Mouse (Mus musculus): Measurements from ENCODE around the gene Gpa33. TPM values are rescaled to one million over a fixed set of nuclear protein-coding genes. Genes with fewer than 3 reads are reported as not detected.
A peak's percentile ranks its signal among the peaks of the same experiment; 100 is the strongest.

Gpa33 gene
- 34.3 and 35.6 TPM in 2 replicates for polyA plus RNA-seq (2015; fragmentation: Nextera tagmentation; extraction: Ambion mirVana)

DNA sequence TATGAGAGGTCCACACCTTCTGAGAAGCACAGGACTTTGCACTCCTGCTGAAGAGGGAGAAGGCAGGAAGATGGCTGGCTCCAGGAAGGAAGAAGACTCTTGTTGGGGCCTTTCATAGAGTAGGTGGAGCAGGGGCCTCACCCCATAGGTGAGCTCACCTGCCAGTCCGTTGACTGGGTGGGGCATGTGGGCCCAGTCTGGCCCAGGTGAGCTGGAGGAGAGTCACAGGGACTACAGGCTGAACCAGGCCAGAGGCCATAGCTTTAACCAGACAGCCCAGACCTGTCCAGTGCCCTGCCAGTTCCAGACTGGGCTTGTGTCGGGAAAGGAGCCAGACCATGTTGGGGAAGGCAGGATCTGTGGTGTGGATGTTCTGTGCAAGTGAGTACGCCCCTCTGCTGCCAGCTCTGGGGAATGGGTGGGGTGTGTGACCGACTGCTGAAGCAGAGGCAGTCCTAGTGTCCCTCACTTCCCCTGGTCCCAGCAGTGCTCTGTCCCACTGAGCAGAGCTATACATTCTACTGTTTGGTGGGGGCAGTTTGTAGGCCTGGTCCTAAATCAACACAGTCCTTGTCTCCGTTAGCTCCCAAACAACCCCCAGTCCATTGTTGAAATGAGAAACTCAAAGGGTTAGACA, at the start of gene Gpa33:
TSS of gene Gpa33 (plus strand) at position 15 of the 637 bp plus-strand sequence.
- H3K4me2 ChIP-seq (replicated peaks; ENCODE audit: low read depth): peak within 1 kb of the TSS; percentile 6; the same call in 1 of the 2 replicates
- no peak within 1 kb of the TSS for H3K9ac ChIP-seq (ENCODE audit: low read length)
- ATAC-seq (ENCODE audit: low FRiP score, low TSS enrichment) (peak; percentile 98), DNase-seq (ENCODE audit: low spot score) (peak; percentile 84)
- H3K27ac ChIP-seq (replicated peaks): 0 out of 2 replicates have a peak within 1 kb of the TSS, but pooled peaks have one; percentile 20
- TF ChIP-seq CTCF (IDR thresholded peaks at IDR 0.05; ENCODE audit: low read depth) (no peak), EP300 (optimal IDR thresholded peaks at IDR 0.05) (no peak)
- H3K4me3 ChIP-seq (ENCODE audit: low read depth, low read length): no peak within 1 kb of the TSS
- 0 out of 2 replicates have a peak, but pooled peaks cover 2% of the 10 kb centered on the region for H3K4me1 ChIP-seq (replicated peaks; ENCODE audit: control insufficient read depth, insufficient read depth)
- 70% methylated on average over 5 of the region's 5 CpGs for WGBS
- H3K9me3 ChIP-seq (ENCODE audit: control insufficient read depth, low read length): no peaks in the 10 kb centered on the region
- H3K27me3 ChIP-seq (ENCODE audit: control insufficient read depth, insufficient read depth, low read length): no peaks in the 10 kb centered on the region
- H3K36me3 ChIP-seq (ENCODE audit: control insufficient read depth, insufficient read depth, low read length): no peaks in the 10 kb centered on the region

DNA sequence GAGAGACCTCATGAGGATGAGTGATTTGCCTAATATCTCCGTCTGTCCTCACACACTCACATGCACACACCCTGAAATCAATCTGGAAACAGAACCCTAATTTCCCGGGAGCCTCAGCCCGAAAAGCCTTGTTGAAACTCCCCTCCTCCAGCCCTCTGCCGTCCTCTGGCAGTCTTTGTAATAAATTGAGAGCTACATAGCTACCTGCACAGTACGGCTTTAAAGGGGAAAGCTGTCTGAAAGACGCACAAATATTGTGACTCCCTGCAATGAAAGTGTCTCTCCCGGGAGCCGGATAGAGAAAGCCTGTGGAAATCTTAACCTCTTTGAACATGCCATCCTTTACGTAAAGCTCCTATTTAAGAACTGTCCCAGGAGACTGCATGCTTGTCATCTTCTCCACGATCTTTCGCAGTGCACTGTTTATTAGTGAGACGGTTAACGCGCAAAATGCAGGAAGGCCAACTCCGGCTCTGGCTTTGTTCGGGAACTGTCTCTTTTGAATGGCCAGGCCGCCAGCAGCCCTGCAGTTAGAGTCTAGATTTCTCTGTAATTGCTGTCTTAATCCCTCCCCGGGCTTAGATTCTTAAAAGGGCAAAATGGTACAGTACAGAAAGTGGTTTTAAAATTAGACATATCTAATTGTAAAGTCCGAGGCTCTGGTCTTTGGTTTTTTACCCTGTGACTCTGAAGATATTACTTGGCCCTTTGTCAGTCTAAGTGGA, 41.4 kb upstream of the Gpa33 start:
- H3K4me2 ChIP-seq (replicated peaks; ENCODE audit: low read depth): no peak overlapping the region
- WGBS: 59% methylated on average over 19 of the region's 19 CpGs
- ATAC-seq (ENCODE audit: low FRiP score, low TSS enrichment): no peak

DNA sequence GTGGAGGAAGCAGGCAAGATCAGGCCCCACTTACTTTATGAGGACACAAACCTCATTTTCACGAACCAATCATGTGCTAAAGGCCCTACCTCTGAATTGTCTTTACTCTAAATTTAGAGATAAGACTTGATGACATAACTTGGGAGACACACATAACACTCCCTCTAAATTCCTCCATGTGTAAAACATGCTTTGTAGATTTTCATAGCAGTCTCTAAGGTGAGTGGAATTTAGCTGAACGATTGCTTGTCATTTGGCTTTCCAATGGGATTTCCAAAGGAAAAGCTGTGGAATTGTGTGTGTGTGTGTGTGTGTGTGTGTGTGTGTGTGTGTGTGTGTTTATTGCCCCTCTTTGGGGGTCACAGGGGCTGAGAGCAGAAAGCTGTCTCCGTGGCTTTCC, 40.7 kb upstream of the Gpa33 start:
- Histone ChIP-seq H3K27me3 (ENCODE audit: control insufficient read depth, insufficient read depth, low read length) (no peaks in the 10 kb centered on the region), H3K36me3 (ENCODE audit: control insufficient read depth, insufficient read depth, low read length) (no peaks in the 10 kb centered on the region), H3K4me2 (replicated peaks; ENCODE audit: low read depth) (no peak overlapping the region), H3K4me3 (ENCODE audit: low read depth, low read length) (no peak overlapping the region), H3K9ac (ENCODE audit: low read length) (no peak overlapping the region), H3K4me1 (replicated peaks; ENCODE audit: control insufficient read depth, insufficient read depth) (no peaks in the 10 kb centered on the region), H3K9me3 (ENCODE audit: control insufficient read depth, low read length) (no peaks in the 10 kb centered on the region), H3K27ac (replicated peaks) (no peak overlapping the region)
- WGBS: 55% methylated on average over 3 of the region's 3 CpGs
- no peak for TF ChIP-seq CTCF (IDR thresholded peaks at IDR 0.05; ENCODE audit: low read depth)
- TF ChIP-seq EP300 (optimal IDR thresholded peaks at IDR 0.05): no peak
- DNase-seq (ENCODE audit: low spot score): no peak
- ATAC-seq (ENCODE audit: low FRiP score, low TSS enrichment): no peak

More for the DNA sequence above, 41.4 kb upstream of the Gpa33 start:
- Histone ChIP-seq H3K9ac (ENCODE audit: low read length) (no peak overlapping the region), H3K4me3 (ENCODE audit: low read depth, low read length) (no peak overlapping the region), H3K9me3 (ENCODE audit: control insufficient read depth, low read length) (no peaks in the 10 kb centered on the region), H3K27me3 (ENCODE audit: control insufficient read depth, insufficient read depth, low read length) (no peaks in the 10 kb centered on the region), H3K4me1 (replicated peaks; ENCODE audit: control insufficient read depth, insufficient read depth) (no peaks in the 10 kb centered on the region), H3K36me3 (ENCODE audit: control insufficient read depth, insufficient read depth, low read length) (no peaks in the 10 kb centered on the region), H3K27ac (replicated peaks) (no peak overlapping the region)
- TF ChIP-seq EP300 (optimal IDR thresholded peaks at IDR 0.05): no peak
- no peak for DNase-seq (ENCODE audit: low spot score)

DNA sequence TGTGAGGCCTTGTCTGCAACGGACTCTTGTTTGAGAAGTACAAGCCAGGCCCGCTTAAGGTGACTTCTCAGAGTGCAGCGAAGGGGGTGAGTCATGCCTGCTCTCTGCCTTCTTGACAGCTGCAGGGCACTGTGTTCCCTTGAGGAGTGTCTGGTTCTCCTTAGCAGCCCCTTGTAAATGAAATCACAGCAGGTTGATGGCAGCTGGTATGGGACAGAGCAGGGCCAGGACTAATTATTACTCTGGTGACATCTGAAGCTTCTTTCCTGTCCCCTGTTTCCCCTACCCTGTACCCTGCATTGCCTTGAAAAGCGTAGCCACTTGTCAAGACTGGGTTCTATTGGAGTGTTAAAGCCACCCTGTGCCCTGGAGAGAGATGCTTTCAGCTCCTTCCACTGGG, 40.3 kb upstream of the Gpa33 start:
- Histone ChIP-seq H3K27ac (replicated peaks) (no peak overlapping the region), H3K27me3 (ENCODE audit: control insufficient read depth, insufficient read depth, low read length) (no peaks in the 10 kb centered on the region), H3K9ac (ENCODE audit: low read length) (no peak overlapping the region), H3K4me2 (replicated peaks; ENCODE audit: low read depth) (no peak overlapping the region), H3K4me1 (replicated peaks; ENCODE audit: control insufficient read depth, insufficient read depth) (no peaks in the 10 kb centered on the region), H3K4me3 (ENCODE audit: low read depth, low read length) (no peak overlapping the region), H3K9me3 (ENCODE audit: control insufficient read depth, low read length) (no peaks in the 10 kb centered on the region), H3K36me3 (ENCODE audit: control insufficient read depth, insufficient read depth, low read length) (no peaks in the 10 kb centered on the region)
- WGBS: 41% methylated on average over 4 of the region's 4 CpGs
- DNase-seq (ENCODE audit: low spot score): peak; percentile 40
- no peak for ATAC-seq (ENCODE audit: low FRiP score, low TSS enrichment)
- no peak for TF ChIP-seq CTCF (IDR thresholded peaks at IDR 0.05; ENCODE audit: low read depth)
- TF ChIP-seq EP300 (optimal IDR thresholded peaks at IDR 0.05): no peak

DNA sequence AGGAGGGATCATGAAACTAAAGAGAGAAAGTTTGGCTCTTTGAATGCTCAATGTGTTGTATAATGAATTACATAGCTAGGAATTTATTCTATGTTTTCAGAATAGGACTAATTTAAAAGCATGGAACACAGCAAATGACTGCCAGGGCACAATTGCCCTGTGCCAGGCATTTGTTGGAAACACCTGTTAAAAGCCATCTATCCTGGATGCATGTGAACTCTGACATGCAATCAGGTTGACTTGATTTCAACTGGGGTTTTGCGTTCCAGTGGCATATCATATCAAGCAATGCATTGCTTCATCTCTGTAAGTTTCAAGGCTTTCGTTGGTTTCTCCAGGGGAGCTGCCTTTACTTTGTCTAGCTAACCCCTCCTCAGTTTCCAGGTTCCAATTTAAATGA, 39.7 kb upstream of the Gpa33 start:
- TF ChIP-seq EP300 (optimal IDR thresholded peaks at IDR 0.05) (no peak), CTCF (IDR thresholded peaks at IDR 0.05; ENCODE audit: low read depth) (no peak)
- Histone ChIP-seq H3K4me3 (ENCODE audit: low read depth, low read length) (no peak overlapping the region), H3K9ac (ENCODE audit: low read length) (no peak overlapping the region), H3K4me2 (replicated peaks; ENCODE audit: low read depth) (no peak overlapping the region), H3K27ac (replicated peaks) (no peak overlapping the region), H3K4me1 (replicated peaks; ENCODE audit: control insufficient read depth, insufficient read depth) (no peaks in the 10 kb centered on the region), H3K36me3 (ENCODE audit: control insufficient read depth, insufficient read depth, low read length) (no peaks in the 10 kb centered on the region), H3K9me3 (ENCODE audit: control insufficient read depth, low read length) (no peaks in the 10 kb centered on the region), H3K27me3 (ENCODE audit: control insufficient read depth, insufficient read depth, low read length) (no peaks in the 10 kb centered on the region)
- no peak for ATAC-seq (ENCODE audit: low FRiP score, low TSS enrichment)
- DNase-seq (ENCODE audit: low spot score): no peak
- 76% methylated on average over 2 of the region's 2 CpGs for WGBS

DNA sequence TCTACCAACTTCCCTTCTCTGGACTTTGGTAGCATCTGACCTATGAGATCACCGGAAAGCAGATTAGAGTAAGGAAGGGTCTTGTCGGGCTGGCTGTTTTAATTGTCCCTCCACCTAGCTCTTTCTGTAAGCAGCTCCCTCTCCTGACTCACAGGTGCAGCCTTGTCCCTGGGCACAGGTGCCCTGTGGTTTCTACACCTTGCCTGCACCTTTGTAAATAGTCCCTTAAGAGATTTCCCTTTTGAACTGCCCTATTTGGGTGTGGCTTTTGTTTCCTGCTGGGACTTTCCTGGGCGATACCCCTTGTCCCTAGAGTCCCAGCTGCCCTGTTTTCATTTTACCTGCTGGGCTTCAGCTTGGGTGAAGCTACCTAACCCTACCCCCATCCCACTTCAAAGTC, 35.6 kb upstream of the Gpa33 start:
- no peaks in the 10 kb centered on the region for H3K9me3 ChIP-seq (ENCODE audit: control insufficient read depth, low read length)
- no peaks in the 10 kb centered on the region for H3K36me3 ChIP-seq (ENCODE audit: control insufficient read depth, insufficient read depth, low read length)
- no peaks in the 10 kb centered on the region for H3K4me1 ChIP-seq (replicated peaks; ENCODE audit: control insufficient read depth, insufficient read depth)
- peak; percentile 26 for DNase-seq (ENCODE audit: low spot score)
- ATAC-seq (ENCODE audit: low FRiP score, low TSS enrichment): peak; percentile 83; the same call in 1 of the 2 replicates
- no peak overlapping the region for H3K27ac ChIP-seq (replicated peaks)
- TF ChIP-seq CTCF (IDR thresholded peaks at IDR 0.05; ENCODE audit: low read depth) (no peak), EP300 (optimal IDR thresholded peaks at IDR 0.05) (no peak)
- H3K9ac ChIP-seq (ENCODE audit: low read length): no peak overlapping the region
- H3K27me3 ChIP-seq (ENCODE audit: control insufficient read depth, insufficient read depth, low read length): no peaks in the 10 kb centered on the region
- WGBS: 53% methylated on average over 3 of the region's 3 CpGs
- H3K4me3 ChIP-seq (ENCODE audit: low read depth, low read length): no peak overlapping the region
- no peak overlapping the region for H3K4me2 ChIP-seq (replicated peaks; ENCODE audit: low read depth)
